Mouse (Mus musculus): ENCODE data around the gene Dnaaf1.

Gene Dnaaf1

GRCm38 (mm10) chr8:119646846-119647245 lies 71.8 kb downstream of the Dnaaf1 start:
- DNase-seq (ENCODE audit: low read depth, low spot score), result no peak
